In the genomic region with DNA sequence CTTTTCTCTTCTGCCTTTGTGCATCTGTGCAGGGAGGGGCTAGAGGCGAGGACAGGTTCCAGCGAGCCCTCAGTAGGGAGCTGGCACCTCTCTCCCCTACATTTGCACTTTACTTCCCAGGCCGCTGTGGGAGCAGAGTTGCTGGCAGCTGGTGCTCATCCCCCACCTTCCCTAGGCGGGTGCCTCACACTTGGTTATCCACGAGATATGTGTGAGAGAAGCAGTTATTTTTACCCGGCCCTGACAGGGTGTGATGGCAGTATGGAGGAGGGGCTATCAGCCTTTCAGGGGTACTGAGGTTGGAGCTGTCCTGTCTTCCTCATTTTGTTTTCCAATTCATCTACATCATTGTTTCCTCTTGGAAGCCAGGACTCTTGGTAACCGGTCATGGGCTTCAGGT, we compare ENCODE assay signal across 22 mouse cellular contexts. TPM values are rescaled to one million over a fixed set of nuclear protein-coding genes. Genes with fewer than 3 reads are reported as not detected.
A peak's percentile ranks its signal among the peaks of the same experiment; 100 is the strongest.
DNase-seq lines count a peak whose midpoint lies in the region; ATAC-seq lines count a peak whose summit lies in the region.
"Had no signal": no experiment of that assay in that cellular context is flagged by ENCODE, and none has a peak within 500 bp of the region (broad histone marks: within the 10 kb centered on the region; RNA-seq: fewer than 3 reads in every experiment).

No protein-coding gene starts in this region.

- H3K27ac ChIP-seq in hindbrain, embryonic 16.5 days (ENCODE audit: low read depth, low read length) = no peak overlapping the region
- H3K27ac ChIP-seq in hindbrain, embryonic 11.5 days (ENCODE audit: low read depth, low read length) = no peak overlapping the region
- H3K27ac ChIP-seq: hindbrain, embryonic 14.5 days had no signal

- peak; percentile 43; the same call in 1 of the 2 replicates for ATAC-seq in hindbrain, embryonic 16.5 days
- no peak for ATAC-seq in hindbrain, embryonic 11.5 days (ENCODE audit: low FRiP score)
- ATAC-seq: activated CD4-positive, CD25-positive, alpha-beta regulatory T cell, adult 4 months had no signal

- H3K4me3 ChIP-seq in hindbrain, embryonic 16.5 days (ENCODE audit: low read length) = no peak overlapping the region
- no peak overlapping the region for H3K4me3 ChIP-seq in hindbrain, embryonic 11.5 days (ENCODE audit: low read depth, low read length)
- H3K4me3 ChIP-seq: myocyte had no signal

- no peak overlapping the region for H3K9ac ChIP-seq in hindbrain, embryonic 16.5 days (ENCODE audit: low read depth, low read length)
- H3K9ac ChIP-seq in hindbrain, embryonic 11.5 days (ENCODE audit: low read depth, low read length) = no peak overlapping the region
- H3K9ac ChIP-seq: hindbrain, embryonic 14.5 days; lung, embryonic 14.5 days had no signal

- no peaks in the 10 kb centered on the region for H3K9me3 ChIP-seq in hindbrain, embryonic 16.5 days (ENCODE audit: control insufficient read depth, low read length)
- no peaks in the 10 kb centered on the region for H3K9me3 ChIP-seq in hindbrain, embryonic 11.5 days (ENCODE audit: control insufficient read depth, low read length)

- peak; percentile 24 to 45 for DNase-seq in cerebellum, postnatal 10 days
- no peak for DNase-seq in cerebellum, adult 8-10 months
- DNase-seq in hindbrain, embryonic 11.5 days (ENCODE audit: low spot score) = no peak
- DNase-seq in right cerebral cortex, adult 18-20 months = peak; percentile 38
- DNase-seq in right cerebral cortex, postnatal 36 days (ENCODE audit: low spot score in 2 of 2) = no peak
- DNase-seq in heart, postnatal 4 days = peak; percentile 34
- DNase-seq in thymus, postnatal 4 days = no peak
- DNase-seq: cerebellum, adult 11-12 months; gastrocnemius, postnatal 14 days; kidney, adult 2 months; kidney, postnatal 36 days; layer of hippocampus, postnatal 36 days; lung, embryonic 14.5 days; spleen, adult 18-20 months had no signal

- no peaks in the 10 kb centered on the region for H3K4me1 ChIP-seq in hindbrain, embryonic 16.5 days (ENCODE audit: control insufficient read depth, insufficient read depth, low read depth, low read length)
- H3K4me1 ChIP-seq in hindbrain, embryonic 11.5 days (replicated peaks; ENCODE audit: control insufficient read depth, insufficient read depth, low read length) = no peaks in the 10 kb centered on the region

- H3K36me3 ChIP-seq in hindbrain, embryonic 16.5 days (ENCODE audit: control insufficient read depth, insufficient read depth, low read length) = no peaks in the 10 kb centered on the region
- H3K36me3 ChIP-seq in hindbrain, embryonic 11.5 days (ENCODE audit: control insufficient read depth, insufficient read depth, low read length) = no peaks in the 10 kb centered on the region

- WGBS in hindbrain, embryonic 16.5 days = 34% methylated on average over 7 of the region's 7 CpGs
- 44% methylated on average over 7 of the region's 7 CpGs for WGBS in hindbrain, embryonic 11.5 days

- H3K27me3 ChIP-seq in hindbrain, embryonic 16.5 days (replicated peaks; ENCODE audit: control insufficient read depth, insufficient read depth, low read length) = no peaks in the 10 kb centered on the region
- H3K27me3 ChIP-seq in hindbrain, embryonic 11.5 days (ENCODE audit: control insufficient read depth, insufficient read depth, low read length) = no peaks in the 10 kb centered on the region

- H3K4me2 ChIP-seq in hindbrain, embryonic 16.5 days (ENCODE audit: low read length) = no peak overlapping the region
- H3K4me2 ChIP-seq in hindbrain, embryonic 11.5 days (replicated peaks; ENCODE audit: low read depth, low read length) = no peak overlapping the region
- H3K4me2 ChIP-seq: hindbrain, embryonic 14.5 days; lung, embryonic 14.5 days had no signal

RNA-seq across cellular contexts. Expression of a gene that starts 7.7 kb away (rescaled TPM):
- polyA plus RNA-seq in hindbrain, embryonic 16.5 days (2015; fragmentation: Nextera tagmentation; extraction: Ambion mirVana) = 5.5 and 6.2 TPM in 2 replicates
- polyA plus RNA-seq in hindbrain, embryonic 11.5 days (2014; fragmentation: Nextera tagmentation; extraction: Ambion mirVana) = 1.2 and 2.3 TPM in 2 replicates
- total RNA-seq in heart, postnatal 4 days (2021) = under 1 TPM in 1 of 2 experiments, not detected in 1; 0.17 TPM
- total RNA-seq: CH12.LX; gastrocnemius, postnatal 14 days; liver, adult 2 months; megakaryocyte-erythroid progenitor cell, adult 5-6 weeks had no signal
- polyA plus RNA-seq: activated CD4-positive, CD25-positive, alpha-beta regulatory T cell, adult 4 months; lung, embryonic 14.5 days had no signal

RNA-seq across cellular contexts. Expression of a gene that starts 8.0 kb away (rescaled TPM):
- 0.76 TPM in 1 of 2 replicates, not detected in the other for polyA plus RNA-seq in hindbrain, embryonic 16.5 days (2015; fragmentation: Nextera tagmentation; extraction: Ambion mirVana)
- polyA plus RNA-seq in hindbrain, embryonic 11.5 days (2014; fragmentation: Nextera tagmentation; extraction: Ambion mirVana) = 0.34 and 0.38 TPM in 2 replicates
- under 1 TPM in 1 of 2 experiments, not detected in 1; 0.36 TPM for total RNA-seq in heart, postnatal 4 days (2021)
- total RNA-seq: CH12.LX; liver, adult 2 months had no signal

RNA-seq across cellular contexts. Expression of a gene that starts 29.2 kb away (rescaled TPM):
- polyA plus RNA-seq in hindbrain, embryonic 16.5 days (2015; fragmentation: Nextera tagmentation; extraction: Ambion mirVana) = 226 and 236 TPM in 2 replicates
- 189 and 215 TPM in 2 replicates for polyA plus RNA-seq in hindbrain, embryonic 11.5 days (2014; fragmentation: Nextera tagmentation; extraction: Ambion mirVana)
- 100 to 1,000 TPM; 375 to 382 TPM for total RNA-seq in heart, postnatal 4 days (2021)

RNA-seq across cellular contexts. Expression of a gene that starts 38.1 kb away (rescaled TPM):
- not detected in 2 replicates for polyA plus RNA-seq in hindbrain, embryonic 16.5 days (2015; fragmentation: Nextera tagmentation; extraction: Ambion mirVana)
- not detected in 2 replicates for polyA plus RNA-seq in hindbrain, embryonic 11.5 days (2014; fragmentation: Nextera tagmentation; extraction: Ambion mirVana)
- total RNA-seq in heart, postnatal 4 days (2021) = not detected
- total RNA-seq: CH12.LX; gastrocnemius, postnatal 14 days; layer of hippocampus, postnatal 36 days; megakaryocyte-erythroid progenitor cell, adult 5-6 weeks had no signal
- polyA plus RNA-seq: activated CD4-positive, CD25-positive, alpha-beta regulatory T cell, adult 4 months; cortical plate, adult 2 months; hindbrain, embryonic 14.5 days; lung, embryonic 14.5 days; myocyte had no signal

RNA-seq across cellular contexts. Expression of a gene that starts 51.2 kb away (rescaled TPM):
- not detected in 2 replicates for polyA plus RNA-seq in hindbrain, embryonic 16.5 days (2015; fragmentation: Nextera tagmentation; extraction: Ambion mirVana)
- not detected in 2 replicates for polyA plus RNA-seq in hindbrain, embryonic 11.5 days (2014; fragmentation: Nextera tagmentation; extraction: Ambion mirVana)
- total RNA-seq in heart, postnatal 4 days (2021) = not detected
- total RNA-seq: CH12.LX; gastrocnemius, postnatal 14 days; layer of hippocampus, postnatal 36 days; megakaryocyte-erythroid progenitor cell, adult 5-6 weeks had no signal
- polyA plus RNA-seq: activated CD4-positive, CD25-positive, alpha-beta regulatory T cell, adult 4 months; cortical plate, adult 2 months; hindbrain, embryonic 14.5 days; lung, embryonic 14.5 days; myocyte had no signal

Comparison
In these comparisons a context has a peak if more than half of its experiments do, and no peak if none do; other contexts are left out.
1. DNase-seq: peak in cerebellum, postnatal 10 days (2 of 2), right cerebral cortex, adult 18-20 months (single experiment) and heart, postnatal 4 days (single experiment); none in cerebellum, adult 8-10 months (single experiment), hindbrain, embryonic 11.5 days (single experiment), right cerebral cortex, postnatal 36 days (0 of 2) and thymus, postnatal 4 days (single experiment).